Mouse (Mus musculus) forebrain, embryonic 11.5 days (tissue): Measurements from ENCODE around the gene Dph5. TPM values are rescaled to one million over a fixed set of nuclear protein-coding genes. Genes with fewer than 3 reads are reported as not detected.

ENCODE experiments used
- ATAC-seq: fragments of 200-750 bp; cut with Nextera tagmentation; replicated peaks from 2 replicates; pipeline ENCODE4 v1.8.0; 2017; ENCODE audit warnings: moderate TSS enrichment; ENCODE audit not compliant: low FRiP score
- DNase-seq: peaks from one replicate; pipeline ENCODE4 v3.0.0-alpha.2; 2017; ENCODE audit warnings: low spot score
- H3K27ac ChIP-seq: fragments of 300-500 bp; sonication (generic); 2 replicates; pipeline ENCODE4 v1.5.1; 2014; ENCODE audit warnings: low read depth, low read length
- H3K27me3 ChIP-seq: fragments of 300-500 bp; sonication (generic); 2 replicates; pipeline ENCODE4 v1.6.1; 2014; ENCODE audit warnings: mild to moderate bottlenecking, low read length, mixed read lengths; ENCODE audit not compliant: control insufficient read depth, insufficient read depth
- H3K36me3 ChIP-seq: fragments of 300-500 bp; sonication (generic); 2 replicates; pipeline ENCODE4 v1.6.1; 2014; ENCODE audit warnings: mild to moderate bottlenecking, low read length, moderate library complexity, mixed read lengths; ENCODE audit not compliant: control insufficient read depth, insufficient read depth
- H3K4me1 ChIP-seq: fragments of 300-500 bp; sonication (generic); replicated peaks from 2 replicates; pipeline ENCODE4 v1.6.1; 2014; ENCODE audit warnings: low read length, mixed read lengths; ENCODE audit not compliant: control insufficient read depth, insufficient read depth
- H3K4me2 ChIP-seq: fragments of 300-500 bp; sonication (generic); 2 replicates; pipeline ENCODE4 v1.6.1; 2014; ENCODE audit warnings: low read depth, mild to moderate bottlenecking, low read length, moderate library complexity, mixed read lengths; ENCODE audit not compliant: severe bottlenecking
- H3K4me3 ChIP-seq: fragments of 300-500 bp; sonication (generic); 2 replicates; pipeline ENCODE4 v1.5.1; 2014; ENCODE audit warnings: low read depth, low read length
- H3K9ac ChIP-seq: fragments of 300-500 bp; sonication (generic); 2 replicates; pipeline ENCODE4 v1.6.1; 2014; ENCODE audit warnings: low read length
- H3K9me3 ChIP-seq: fragments of 300-500 bp; sonication (generic); 2 replicates; pipeline ENCODE4 v1.6.1; 2016; ENCODE audit warnings: low read length, mixed read lengths; ENCODE audit not compliant: control insufficient read depth
- WGBS: fragments of 180-500 bp; shearing (Covaris S2); extraction: QIAGEN DNeasy Blood & Tissue Kit; methylation state at CpG from one replicate; pipeline ENCODE4 v1.1.7; 2014; 5-methylcytosine and 5-hydroxymethylcytosine counted together
- polyA plus RNA-seq: library from polyadenylated mRNA; unstranded; fragments of >200 nt; fragmentation: Nextera tagmentation; extraction: Ambion mirVana; gene quantifications from 2 replicates; pipeline ENCODE4 v1.2.1, GENCODE M21; 2014

The Dph5 gene
- 26.2 and 30.8 TPM in 2 replicates for polyA plus RNA-seq

GRCm38 (mm10) chr3:115887427-115888309, at the start of gene Dph5:
Dph5 (plus strand) TSS chr3:115887837.
- no peaks in the 10 kb centered on the region for H3K9me3 ChIP-seq
- H3K4me1 ChIP-seq = no peaks in the 10 kb centered on the region
- H3K27me3 ChIP-seq = no peaks in the 10 kb centered on the region
- ATAC-seq = peak; percentile 94
- H3K4me2 ChIP-seq = peak within 1 kb of the TSS; percentile 76
- no peaks in the 10 kb centered on the region for H3K36me3 ChIP-seq
- DNase-seq = peak; percentile 91
- peak within 1 kb of the TSS; percentile 57 for H3K27ac ChIP-seq
- peak within 1 kb of the TSS; percentile 80 for H3K4me3 ChIP-seq
- under 1% methylated on average over 40 of the region's 40 CpGs for WGBS
- H3K9ac ChIP-seq = peak within 1 kb of the TSS; percentile 83

- 34% methylated on average over 3 of the region's 3 CpGs for WGBS
- H3K4me1 ChIP-seq = no peaks in the 10 kb centered on the region; the same call in 1 of the 2 replicates
- no peak for DNase-seq
- peak; percentile 53; the same call in 1 of the 2 replicates for ATAC-seq
- H3K36me3 ChIP-seq = no peaks in the 10 kb centered on the region
- no peak overlapping the region for H3K4me2 ChIP-seq
- peak overlapping the region; percentile 64 for H3K27ac ChIP-seq
- no peak overlapping the region for H3K9ac ChIP-seq
- H3K4me3 ChIP-seq = no peak overlapping the region
- H3K9me3 ChIP-seq = no peaks in the 10 kb centered on the region
- no peaks in the 10 kb centered on the region for H3K27me3 ChIP-seq
Observed at GRCm38 (mm10) chr3:115844566-115844965, 43.1 kb upstream of the Dph5 start.

DNA sequence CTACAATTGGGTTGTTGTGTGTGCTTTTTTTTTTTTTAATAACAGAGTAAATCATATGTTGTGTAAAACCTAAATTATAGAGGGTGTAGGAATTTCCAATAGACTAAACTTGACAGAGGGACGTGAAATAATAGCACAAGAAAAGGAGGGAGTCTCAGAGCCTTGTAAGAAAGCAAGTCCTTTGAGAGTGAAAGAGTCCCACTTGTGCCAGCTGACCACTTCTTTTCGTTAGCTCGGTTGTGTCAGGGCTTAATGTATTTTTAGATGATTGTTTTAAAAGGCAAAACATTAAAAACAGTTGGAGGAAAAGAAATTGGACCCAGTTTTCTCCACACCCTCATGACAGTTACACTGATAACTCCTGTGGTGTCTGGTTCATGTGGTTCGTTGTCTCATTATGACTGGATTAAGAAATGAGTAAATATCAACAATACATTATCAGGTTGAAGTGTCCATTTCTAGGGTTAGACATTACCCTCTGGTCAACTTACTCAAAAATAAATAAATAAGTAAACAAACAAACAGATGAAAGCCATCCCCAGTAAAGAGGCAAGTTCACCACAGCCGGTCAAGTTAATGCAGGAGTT, 42.5 kb upstream of the Dph5 start:
- Histone ChIP-seq H3K4me3 (no peak overlapping the region), H3K9ac (no peak overlapping the region), H3K27ac (peak overlapping the region; percentile 64), H3K36me3 (no peaks in the 10 kb centered on the region), H3K4me2 (no peak overlapping the region), H3K9me3 (no peaks in the 10 kb centered on the region), H3K4me1 (no peaks in the 10 kb centered on the region; the same call in 1 of the 2 replicates), H3K27me3 (no peaks in the 10 kb centered on the region)
- DNase-seq (no peak), ATAC-seq (no peak)
- 46% methylated on average over 5 of the region's 5 CpGs for WGBS

GRCm38 (mm10) chr3:115845724-115846123, 41.9 kb upstream of the Dph5 start:
- Histone ChIP-seq H3K9me3 (no peaks in the 10 kb centered on the region), H3K4me3 (no peak overlapping the region), H3K9ac (no peak overlapping the region), H3K36me3 (no peaks in the 10 kb centered on the region), H3K4me1 (no peaks in the 10 kb centered on the region; the same call in 1 of the 2 replicates), H3K27ac (peak overlapping the region; percentile 64; the same call in 1 of the 2 replicates), H3K27me3 (no peaks in the 10 kb centered on the region), H3K4me2 (no peak overlapping the region)
- no peak for DNase-seq
- peak; percentile 45; the same call in 1 of the 2 replicates for ATAC-seq
- 32% methylated on average over 1 of the region's 1 CpGs for WGBS

DNA sequence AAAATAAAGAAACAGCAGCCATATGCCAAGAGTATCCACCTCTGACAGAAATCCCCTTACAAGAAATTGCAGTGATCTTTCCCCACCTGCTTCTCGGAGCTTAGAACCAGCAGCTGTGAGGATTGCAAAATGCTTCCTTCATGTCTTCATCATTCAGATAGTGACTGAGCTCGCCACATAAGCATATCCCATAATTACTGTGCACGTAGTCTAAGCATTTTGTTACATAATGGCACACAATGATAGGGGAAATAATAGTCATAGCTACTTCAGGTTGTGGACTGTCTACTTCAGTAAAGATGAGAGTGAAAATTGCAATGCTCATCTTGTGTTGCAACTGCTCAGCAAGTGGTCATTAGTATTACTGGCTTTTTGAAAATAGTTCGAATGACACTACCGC, 41.5 kb upstream of the Dph5 start:
- DNase-seq (no peak), ATAC-seq (no peak)
- H3K4me1 ChIP-seq = no peaks in the 10 kb centered on the region; the same call in 1 of the 2 replicates
- 0 out of 2 replicates have a peak overlapping the region, but pooled peaks have one; percentile 64 for H3K27ac ChIP-seq
- no peaks in the 10 kb centered on the region for H3K36me3 ChIP-seq
- no peak overlapping the region for H3K9ac ChIP-seq
- no peak overlapping the region for H3K4me3 ChIP-seq
- no peak overlapping the region for H3K4me2 ChIP-seq
- no peaks in the 10 kb centered on the region for H3K27me3 ChIP-seq
- no peaks in the 10 kb centered on the region for H3K9me3 ChIP-seq
- WGBS = 77% methylated on average over 5 of the region's 5 CpGs

DNA sequence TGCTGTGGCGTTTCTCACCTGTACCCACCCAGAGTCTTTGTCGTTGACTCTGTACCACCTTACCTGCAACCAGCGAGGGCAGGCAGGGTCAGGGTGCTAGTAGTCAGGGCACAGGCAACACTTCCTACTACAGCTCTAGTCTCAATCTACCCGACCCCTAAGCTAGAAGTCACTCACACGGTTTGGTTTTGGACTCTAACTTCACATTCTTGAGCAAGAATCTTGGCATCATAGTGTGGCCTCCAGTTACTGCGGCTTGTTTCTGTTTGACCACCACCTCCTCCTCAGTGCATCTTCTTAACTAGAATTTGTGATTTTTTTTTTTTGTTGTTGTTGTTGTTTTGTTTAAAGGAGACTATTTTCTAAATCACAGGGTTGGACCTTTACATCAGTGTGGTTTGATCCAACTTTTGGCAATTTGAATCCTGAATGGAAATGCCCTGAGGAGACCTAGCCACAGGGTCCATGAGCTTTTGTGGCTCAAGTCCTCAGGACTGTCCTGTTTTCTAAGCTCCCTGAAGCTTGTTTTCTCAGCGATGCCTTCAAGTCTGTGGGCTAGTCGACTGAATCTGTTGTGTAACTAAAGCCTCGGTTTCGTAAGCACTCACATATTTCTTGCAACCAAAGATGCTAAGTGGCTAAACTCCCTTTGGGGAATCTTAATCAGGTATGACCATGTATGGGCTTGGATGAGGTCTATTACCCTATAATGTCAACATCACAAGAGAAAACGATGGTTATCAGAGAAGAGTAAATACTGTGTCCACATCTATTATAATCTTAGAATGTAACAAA, 38.8 kb upstream of the Dph5 start:
- no peaks in the 10 kb centered on the region for H3K9me3 ChIP-seq
- ATAC-seq = no peak

DNA sequence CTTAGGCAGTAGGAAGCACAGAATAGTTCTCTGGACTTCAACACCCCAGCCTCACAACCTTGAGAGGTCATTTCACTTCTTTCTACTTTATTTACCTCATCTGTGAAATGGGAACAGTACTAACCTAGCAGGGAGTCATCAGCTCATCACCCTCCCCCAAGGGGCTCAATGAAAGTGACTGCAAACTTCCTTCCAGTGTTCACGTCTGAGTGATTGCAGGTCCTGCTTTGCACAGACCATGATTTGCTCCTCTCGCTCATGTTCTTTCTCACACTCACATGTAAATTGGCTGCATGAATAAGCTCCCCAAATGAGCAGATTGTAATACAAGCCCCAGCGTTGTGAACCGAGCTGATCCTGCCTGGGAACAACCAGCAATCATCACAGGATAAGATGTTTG, 36.7 kb upstream of the Dph5 start:
- ATAC-seq = no peak
- no peaks in the 10 kb centered on the region for H3K36me3 ChIP-seq
- H3K4me3 ChIP-seq = no peak overlapping the region
- DNase-seq = no peak
- 63% methylated on average over 4 of the region's 4 CpGs for WGBS
- H3K27me3 ChIP-seq = no peaks in the 10 kb centered on the region
- H3K4me2 ChIP-seq = no peak overlapping the region
- H3K9me3 ChIP-seq = no peaks in the 10 kb centered on the region
- H3K9ac ChIP-seq = no peak overlapping the region
- 0 out of 2 replicates have a peak, but pooled peaks cover 4% of the 10 kb centered on the region for H3K4me1 ChIP-seq
- H3K27ac ChIP-seq = no peak overlapping the region

More for the DNA sequence above, 38.8 kb upstream of the Dph5 start:
- H3K4me2 ChIP-seq = no peak overlapping the region
- H3K27me3 ChIP-seq = no peaks in the 10 kb centered on the region
- DNase-seq = no peak
- WGBS = 84% methylated on average over 11 of the region's 11 CpGs
- no peaks in the 10 kb centered on the region; the same call in 1 of the 2 replicates for H3K4me1 ChIP-seq
- H3K4me3 ChIP-seq = no peak overlapping the region
- no peaks in the 10 kb centered on the region for H3K36me3 ChIP-seq
- H3K9ac ChIP-seq = no peak overlapping the region
- H3K27ac ChIP-seq = no peak overlapping the region

DNA sequence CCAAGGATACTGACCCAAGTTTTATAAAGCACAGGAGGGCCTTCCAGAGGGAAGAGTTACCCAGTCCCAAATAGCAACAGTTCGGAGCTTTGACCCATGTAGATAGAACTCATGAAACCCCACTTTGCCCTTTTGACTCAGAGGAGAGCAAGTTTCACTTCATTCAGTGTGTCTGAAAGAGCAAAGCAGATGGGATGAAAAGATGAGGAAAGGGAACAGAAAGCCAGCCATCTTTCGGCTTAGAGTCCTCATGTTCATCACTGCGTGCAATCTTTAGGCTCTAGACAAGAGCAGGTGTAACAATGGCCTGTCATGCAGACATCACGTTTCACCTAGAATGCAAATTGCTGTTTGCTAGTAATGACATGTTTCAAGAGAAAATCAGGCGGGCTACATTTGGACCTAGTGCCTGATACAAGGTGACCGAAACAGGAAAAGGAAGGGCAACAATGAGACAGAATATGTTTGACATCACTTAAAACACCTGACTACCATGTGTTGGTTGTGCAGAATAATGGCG, 32.9 kb upstream of the Dph5 start:
- Histone ChIP-seq H3K36me3 (no peaks in the 10 kb centered on the region), H3K9ac (no peak overlapping the region), H3K27ac (no peak overlapping the region), H3K4me1 (peaks cover 14% of the 10 kb centered on the region), H3K27me3 (no peaks in the 10 kb centered on the region), H3K4me2 (no peak overlapping the region), H3K4me3 (no peak overlapping the region), H3K9me3 (no peaks in the 10 kb centered on the region)
- no peak for ATAC-seq
- 94% methylated on average over 7 of the region's 7 CpGs for WGBS
- no peak for DNase-seq
